Comparison of ENCODE assay signal across 10 mouse cellular contexts in the genomic region with DNA sequence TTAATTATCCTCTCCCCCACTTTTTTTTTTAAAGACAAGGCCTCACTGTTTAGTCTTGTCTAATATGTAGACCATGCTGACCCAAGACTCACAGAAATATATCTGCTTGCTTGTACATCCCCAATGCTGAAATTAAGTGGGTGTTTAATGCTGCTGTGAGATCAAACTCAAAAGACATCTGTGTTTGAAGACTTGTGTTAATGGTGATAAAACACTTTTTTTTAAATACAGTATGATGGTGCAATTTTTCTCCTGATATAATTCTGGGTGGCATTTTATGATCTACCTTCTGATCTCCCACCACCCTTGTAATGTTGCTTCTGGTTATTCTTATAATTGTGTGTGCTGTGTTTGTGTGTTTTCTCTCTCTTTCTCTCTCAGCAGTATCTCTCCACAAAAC. TPM values are rescaled to one million over a fixed set of nuclear protein-coding genes. Genes with fewer than 3 reads are reported as not detected.
DNase-seq lines count a peak whose midpoint lies in the region; ATAC-seq and TF ChIP-seq lines count a peak whose summit lies in the region.
"Had no signal": no experiment of that assay in that cellular context is flagged by ENCODE, and none has a peak within 500 bp of the region (broad histone marks: within the 10 kb centered on the region; RNA-seq: fewer than 3 reads in every experiment).

No protein-coding gene starts in this region.

- H3K4me2 ChIP-seq in limb, embryonic 11.5 days (ENCODE audit: low read depth, severe bottlenecking): peak overlapping the region; percentile 84; the same call in 1 of the 2 replicates
- peak overlapping the region; percentile 90; the same call in 1 of the 2 replicates for H3K4me2 ChIP-seq in hindbrain, postnatal 0 days (ENCODE audit: low read depth, low read length)
- peak overlapping the region; percentile 90; the same call in 1 of the 2 replicates for H3K4me2 ChIP-seq in midbrain, postnatal 0 days (ENCODE audit: low read depth, low read length, poor library complexity, severe bottlenecking)

- H3K27me3 ChIP-seq in limb, embryonic 11.5 days (ENCODE audit: control insufficient read depth, insufficient read depth, low read length): no peaks in the 10 kb centered on the region
- no peaks in the 10 kb centered on the region for H3K27me3 ChIP-seq in limb, embryonic 10.5 days (ENCODE audit: low read depth, poor library complexity, severe bottlenecking)
- no peaks in the 10 kb centered on the region for H3K27me3 ChIP-seq in hindbrain, postnatal 0 days (ENCODE audit: insufficient read depth, low read length)
- no peaks in the 10 kb centered on the region for H3K27me3 ChIP-seq in midbrain, postnatal 0 days (ENCODE audit: insufficient read depth, low read length)

- no peak for ATAC-seq in limb, embryonic 11.5 days (ENCODE audit: insufficient number of reproducible peaks, low FRiP score, low TSS enrichment, low read depth)
- peak; percentile 52 for ATAC-seq in erythroblast, adult 5-6 weeks (replicated peaks; ENCODE audit: low FRiP score, poor library complexity, severe bottlenecking)
- ATAC-seq in hindbrain, postnatal 0 days: no peak
- no peak for ATAC-seq in midbrain, postnatal 0 days (ENCODE audit: low FRiP score)

- H3K4me1 ChIP-seq in limb, embryonic 11.5 days (ENCODE audit: control insufficient read depth, insufficient read depth, low read length): peaks cover 7% of the 10 kb centered on the region
- H3K4me1 ChIP-seq in limb, embryonic 10.5 days: peaks cover 12% of the 10 kb centered on the region
- peaks cover 6% of the 10 kb centered on the region; the same call in 1 of the 2 replicates for H3K4me1 ChIP-seq in hindbrain, postnatal 0 days (ENCODE audit: insufficient read depth, low read length)
- peaks cover 3% of the 10 kb centered on the region; the same call in 1 of the 2 replicates for H3K4me1 ChIP-seq in midbrain, postnatal 0 days (ENCODE audit: insufficient read depth, low read length)

- H3K9ac ChIP-seq in limb, embryonic 11.5 days (ENCODE audit: low read length): no peak overlapping the region
- no peak overlapping the region for H3K9ac ChIP-seq in hindbrain, postnatal 0 days (replicated peaks; ENCODE audit: low read length)
- H3K9ac ChIP-seq in midbrain, postnatal 0 days (replicated peaks; ENCODE audit: low read length, poor library complexity, severe bottlenecking): no peak overlapping the region

- H3K4me3 ChIP-seq in limb, embryonic 11.5 days (ENCODE audit: low read depth, low read length): no peak overlapping the region
- H3K4me3 ChIP-seq in limb, embryonic 10.5 days: no peak overlapping the region; the same call in 1 of the 2 replicates
- H3K4me3 ChIP-seq in hindbrain, postnatal 0 days (ENCODE audit: low read length): peak overlapping the region; percentile 99; the same call in 1 of the 2 replicates
- no peak overlapping the region for H3K4me3 ChIP-seq in midbrain, postnatal 0 days (ENCODE audit: low read depth, low read length)

- TF ChIP-seq CTCF in hindbrain, postnatal 0 days (IDR thresholded peaks at IDR 0.05; ENCODE audit: low read depth): no peak
- TF ChIP-seq CTCF in midbrain, postnatal 0 days (IDR thresholded peaks at IDR 0.05): no peak

- no peaks in the 10 kb centered on the region for H3K9me3 ChIP-seq in limb, embryonic 11.5 days (ENCODE audit: control insufficient read depth, low read length)
- no peaks in the 10 kb centered on the region for H3K9me3 ChIP-seq in limb, embryonic 10.5 days (replicated peaks)
- H3K9me3 ChIP-seq in hindbrain, postnatal 0 days (ENCODE audit: low read length): no peaks in the 10 kb centered on the region
- H3K9me3 ChIP-seq in midbrain, postnatal 0 days (ENCODE audit: low read length): no peaks in the 10 kb centered on the region

- no peak overlapping the region for H3K27ac ChIP-seq in limb, embryonic 11.5 days (replicated peaks; ENCODE audit: low read depth, low read length)
- H3K27ac ChIP-seq in limb, embryonic 10.5 days: no peak overlapping the region
- no peak overlapping the region for H3K27ac ChIP-seq in hindbrain, postnatal 0 days
- H3K27ac ChIP-seq in midbrain, postnatal 0 days (ENCODE audit: low read depth, low read length): no peak overlapping the region

- DNase-seq in limb, embryonic 11.5 days (ENCODE audit: low spot score): no peak
- DNase-seq in limb, embryonic 10.5 days (ENCODE audit: low spot score): no peak
- DNase-seq in hindbrain, postnatal 0 days (ENCODE audit: low spot score): no peak
- no peak for DNase-seq in midbrain, postnatal 0 days (ENCODE audit: low spot score)
- no peak for DNase-seq in thymus, adult 18-20 months
- no peak for DNase-seq in natural killer cell, adult 2 months (ENCODE audit: low spot score in 2 of 2)
- no peak for DNase-seq in adrenal gland, postnatal 10 days
- DNase-seq: adrenal gland, postnatal 25 days; embryo, embryonic 11 days had no signal

- no peaks in the 10 kb centered on the region for H3K36me3 ChIP-seq in limb, embryonic 11.5 days (ENCODE audit: control insufficient read depth, insufficient read depth, low read length)
- H3K36me3 ChIP-seq in limb, embryonic 10.5 days: peaks cover 7% of the 10 kb centered on the region; the same call in 1 of the 2 replicates
- no peaks in the 10 kb centered on the region for H3K36me3 ChIP-seq in hindbrain, postnatal 0 days (ENCODE audit: insufficient read depth, low read length)
- no peaks in the 10 kb centered on the region for H3K36me3 ChIP-seq in midbrain, postnatal 0 days (ENCODE audit: insufficient read depth, low read length)

RNA-seq across cellular contexts. Expression of a gene that starts 1.5 kb away (rescaled TPM):
- polyA plus RNA-seq in limb, embryonic 11.5 days (2014; fragmentation: Nextera tagmentation; extraction: Ambion mirVana): 44.0 and 57.9 TPM in 2 replicates
- polyA plus RNA-seq in limb, embryonic 10.5 days (2016; fragmentation: Nextera tagmentation; extraction: Ambion mirVana): 54.8 and 56.3 TPM in 2 replicates
- total RNA-seq in erythroblast, adult 5-6 weeks (2015; ENCODE audit: low replicate concordance): 6.3 and 15.0 TPM in 2 replicates
- 1.4 and 6.1 TPM in 2 replicates for total RNA-seq in erythroblast, adult 5-6 weeks (2017; ENCODE audit: low replicate concordance)
- total RNA-seq in hindbrain, postnatal 0 days (2014; rRNA removed): 41.5 and 58.7 TPM in 2 replicates
- polyA plus RNA-seq in hindbrain, postnatal 0 days (2015; fragmentation: Nextera tagmentation; extraction: Ambion mirVana): 49.9 and 50.2 TPM in 2 replicates
- 56.0 and 63.3 TPM in 2 replicates for total RNA-seq in midbrain, postnatal 0 days (2014; rRNA removed)
- polyA plus RNA-seq in midbrain, postnatal 0 days (2015; fragmentation: Nextera tagmentation; extraction: Ambion mirVana): 53.7 and 57.1 TPM in 2 replicates
- 10 to 100 TPM; 46.0 to 51.7 TPM for total RNA-seq in adrenal gland, postnatal 10 days (2021)

RNA-seq across cellular contexts. Expression of a gene that starts 4.9 kb away (rescaled TPM):
- 100 and 104 TPM in 2 replicates for polyA plus RNA-seq in limb, embryonic 11.5 days (2014; fragmentation: Nextera tagmentation; extraction: Ambion mirVana)
- polyA plus RNA-seq in limb, embryonic 10.5 days (2016; fragmentation: Nextera tagmentation; extraction: Ambion mirVana): 91.8 and 95.8 TPM in 2 replicates
- 12.3 and 20.7 TPM in 2 replicates for total RNA-seq in erythroblast, adult 5-6 weeks (2015; ENCODE audit: low replicate concordance)
- 20.8 and 21.0 TPM in 2 replicates for total RNA-seq in erythroblast, adult 5-6 weeks (2017; ENCODE audit: low replicate concordance)
- 51.1 and 75.8 TPM in 2 replicates for total RNA-seq in hindbrain, postnatal 0 days (2014; rRNA removed)
- 75.0 and 76.3 TPM in 2 replicates for polyA plus RNA-seq in hindbrain, postnatal 0 days (2015; fragmentation: Nextera tagmentation; extraction: Ambion mirVana)
- total RNA-seq in midbrain, postnatal 0 days (2014; rRNA removed): 39.3 and 58.7 TPM in 2 replicates
- 75.8 and 81.8 TPM in 2 replicates for polyA plus RNA-seq in midbrain, postnatal 0 days (2015; fragmentation: Nextera tagmentation; extraction: Ambion mirVana)
- total RNA-seq in adrenal gland, postnatal 10 days (2021): 10 to 100 TPM; 62.2 to 75.5 TPM

RNA-seq across cellular contexts. Expression of a gene that starts 45.6 kb away (rescaled TPM):
- polyA plus RNA-seq in limb, embryonic 11.5 days (2014; fragmentation: Nextera tagmentation; extraction: Ambion mirVana): 268 and 273 TPM in 2 replicates
- polyA plus RNA-seq in limb, embryonic 10.5 days (2016; fragmentation: Nextera tagmentation; extraction: Ambion mirVana): 280 and 304 TPM in 2 replicates
- 41.9 and 43.5 TPM in 2 replicates for total RNA-seq in erythroblast, adult 5-6 weeks (2015; ENCODE audit: low replicate concordance)
- total RNA-seq in erythroblast, adult 5-6 weeks (2017; ENCODE audit: low replicate concordance): 33.8 and 74.4 TPM in 2 replicates
- 74.4 and 76.0 TPM in 2 replicates for total RNA-seq in hindbrain, postnatal 0 days (2014; rRNA removed)
- 129 and 136 TPM in 2 replicates for polyA plus RNA-seq in hindbrain, postnatal 0 days (2015; fragmentation: Nextera tagmentation; extraction: Ambion mirVana)
- total RNA-seq in midbrain, postnatal 0 days (2014; rRNA removed): 66.8 and 88.8 TPM in 2 replicates
- polyA plus RNA-seq in midbrain, postnatal 0 days (2015; fragmentation: Nextera tagmentation; extraction: Ambion mirVana): 109 TPM in 2 replicates
- total RNA-seq in adrenal gland, postnatal 10 days (2021): 10 to 100 TPM; 72.3 to 76.9 TPM

RNA-seq across cellular contexts. Expression of a gene that starts 47.6 kb away (rescaled TPM):
- 17.4 and 18.2 TPM in 2 replicates for polyA plus RNA-seq in limb, embryonic 11.5 days (2014; fragmentation: Nextera tagmentation; extraction: Ambion mirVana)
- polyA plus RNA-seq in limb, embryonic 10.5 days (2016; fragmentation: Nextera tagmentation; extraction: Ambion mirVana): 21.4 and 22.7 TPM in 2 replicates
- 2.9 and 4.4 TPM in 2 replicates for total RNA-seq in erythroblast, adult 5-6 weeks (2015; ENCODE audit: low replicate concordance)
- total RNA-seq in erythroblast, adult 5-6 weeks (2017; ENCODE audit: low replicate concordance): 7.5 and 11.7 TPM in 2 replicates
- total RNA-seq in hindbrain, postnatal 0 days (2014; rRNA removed): 9.4 and 9.9 TPM in 2 replicates
- 7.0 and 7.1 TPM in 2 replicates for polyA plus RNA-seq in hindbrain, postnatal 0 days (2015; fragmentation: Nextera tagmentation; extraction: Ambion mirVana)
- 12.6 and 13.5 TPM in 2 replicates for total RNA-seq in midbrain, postnatal 0 days (2014; rRNA removed)
- 7.1 and 7.5 TPM in 2 replicates for polyA plus RNA-seq in midbrain, postnatal 0 days (2015; fragmentation: Nextera tagmentation; extraction: Ambion mirVana)
- 10 to 100 TPM; 15.2 to 17.9 TPM for total RNA-seq in adrenal gland, postnatal 10 days (2021)
